Mouse (Mus musculus): ENCODE measurements around the gene Frs3. TPM values are rescaled to one million over a fixed set of nuclear protein-coding genes. Genes with fewer than 3 reads are reported as not detected.

Gene Frs3
- polyA plus RNA-seq, 1 experiment, result 51.3 TPM

DNA sequence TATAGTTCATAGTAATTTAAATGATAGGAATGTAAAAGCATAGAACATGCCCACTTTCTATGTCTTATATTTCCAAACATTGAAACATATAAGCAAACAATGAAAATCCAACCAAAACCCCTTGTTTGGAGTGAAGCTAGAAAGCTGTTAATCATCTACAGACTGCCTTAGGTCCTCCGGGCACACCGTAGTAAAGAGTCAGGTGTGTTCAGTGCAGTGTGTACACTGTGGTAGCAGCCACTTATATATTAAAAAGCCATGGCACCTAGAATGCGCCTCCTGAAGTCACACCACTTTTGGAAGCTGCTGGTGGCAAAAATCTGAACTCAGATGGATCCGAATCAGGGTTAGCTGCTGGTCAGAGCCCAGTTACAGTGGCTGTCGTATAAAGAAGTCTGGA lies 10.6 kb upstream of the Frs3 start:
- DNase-seq, result no peak
- Histone ChIP-seq H3K4me3 (replicated peaks; ENCODE audit: insufficient read depth, low read depth, low read length) (no peak overlapping the region), H3K4me1 (ENCODE audit: control insufficient read depth, insufficient read depth, low read length) (no peaks in the 10 kb centered on the region; the same call in 1 of the 2 replicates), H3K27me3 (ENCODE audit: control insufficient read depth, insufficient read depth, low read length) (no peaks in the 10 kb centered on the region), H3K27ac (ENCODE audit: insufficient read depth, low read length) (no peak overlapping the region)
- TF ChIP-seq CTCF (IDR thresholded peaks at IDR 0.05; ENCODE audit: borderline replicate concordance, insufficient read depth, low read depth, low read length), result no peak
- TF ChIP-seq POLR2A (IDR thresholded peaks at IDR 0.05; ENCODE audit: borderline replicate concordance, insufficient read depth, low read length), result no peak
- WGBS, result 89% methylated on average over 5 of the region's 5 CpGs

GRCm38 (mm10) chr17:47678702-47679101 lies 10.1 kb upstream of the Frs3 start:
- Histone ChIP-seq H3K4me1 (ENCODE audit: control insufficient read depth, insufficient read depth, low read length) (no peaks in the 10 kb centered on the region; the same call in 1 of the 2 replicates), H3K4me3 (replicated peaks; ENCODE audit: insufficient read depth, low read depth, low read length) (no peak overlapping the region), H3K27ac (ENCODE audit: insufficient read depth, low read length) (no peak overlapping the region), H3K27me3 (ENCODE audit: control insufficient read depth, insufficient read depth, low read length) (no peaks in the 10 kb centered on the region)
- no peak for TF ChIP-seq CTCF (IDR thresholded peaks at IDR 0.05; ENCODE audit: borderline replicate concordance, insufficient read depth, low read depth, low read length)
- TF ChIP-seq POLR2A (IDR thresholded peaks at IDR 0.05; ENCODE audit: borderline replicate concordance, insufficient read depth, low read length), result no peak
- WGBS, result 86% methylated on average over 5 of the region's 5 CpGs
- no peak for DNase-seq

- no peak overlapping the region for H3K4me3 ChIP-seq (replicated peaks; ENCODE audit: insufficient read depth, low read depth, low read length)
- no peak for DNase-seq
- no peaks in the 10 kb centered on the region for H3K27me3 ChIP-seq (ENCODE audit: control insufficient read depth, insufficient read depth, low read length)
- TF ChIP-seq CTCF (IDR thresholded peaks at IDR 0.05; ENCODE audit: borderline replicate concordance, insufficient read depth, low read depth, low read length) (no peak), POLR2A (IDR thresholded peaks at IDR 0.05; ENCODE audit: borderline replicate concordance, insufficient read depth, low read length) (no peak)
- WGBS, result 84% methylated on average over 4 of the region's 4 CpGs
- H3K27ac ChIP-seq (ENCODE audit: insufficient read depth, low read length), result no peak overlapping the region
- no peaks in the 10 kb centered on the region for H3K4me1 ChIP-seq (ENCODE audit: control insufficient read depth, insufficient read depth, low read length)
Observed at GRCm38 (mm10) chr17:47682836-47683235, 6.0 kb upstream of the Frs3 start.

DNA sequence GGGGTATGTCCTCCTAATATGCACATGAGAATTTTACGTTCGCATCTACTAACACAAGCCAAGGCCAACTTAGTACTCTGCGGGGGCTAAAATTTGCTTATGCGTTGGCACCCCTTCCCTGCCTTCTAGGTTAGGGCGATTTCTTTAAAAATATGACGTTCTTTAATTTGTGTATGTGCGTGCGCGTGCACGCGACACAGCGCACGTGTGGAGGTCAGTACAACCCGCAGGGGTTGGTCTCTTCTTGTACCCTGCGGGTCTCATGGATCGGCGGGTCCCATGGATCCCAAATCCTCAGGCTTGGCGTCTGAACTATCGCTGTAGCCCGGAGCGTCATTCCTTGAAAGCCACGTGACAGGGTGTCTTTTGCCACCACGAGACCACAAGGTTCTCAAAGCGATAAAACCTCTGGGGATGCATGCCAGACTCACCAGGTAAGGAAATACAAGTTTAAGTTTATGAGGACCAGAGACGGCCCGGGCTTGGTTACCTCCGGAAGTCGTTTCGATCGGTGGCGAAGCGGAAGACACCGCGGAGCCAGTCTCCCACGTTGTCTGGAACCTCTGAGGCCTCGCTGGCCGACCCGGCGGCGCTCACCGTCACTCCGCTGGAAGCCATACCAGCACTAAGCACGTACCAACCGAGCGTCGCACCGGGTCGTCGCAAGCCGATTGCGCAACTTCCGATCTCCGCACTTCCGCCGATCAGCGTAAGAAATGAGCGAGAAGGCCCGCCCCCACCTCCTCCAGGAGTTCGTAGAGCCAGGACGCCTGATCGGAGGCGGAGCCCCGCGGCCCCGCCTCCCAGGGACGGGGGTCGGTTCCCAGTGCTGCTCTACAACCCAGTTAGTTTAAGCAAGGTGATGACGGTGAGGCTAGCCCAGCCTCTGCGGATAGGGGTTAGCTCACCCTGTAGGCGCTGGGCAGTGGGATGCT lies 1.2 kb upstream of the Frs3 start:
- H3K4me1 ChIP-seq (ENCODE audit: control insufficient read depth, insufficient read depth, low read length), result no peaks in the 10 kb centered on the region
- 1% methylated on average over 70 of the region's 70 CpGs for WGBS
- peak overlapping the region; percentile 49 for H3K27ac ChIP-seq (ENCODE audit: insufficient read depth, low read length)
- H3K4me3 ChIP-seq (replicated peaks; ENCODE audit: insufficient read depth, low read depth, low read length), result peak overlapping the region; percentile 66
- no peaks in the 10 kb centered on the region for H3K27me3 ChIP-seq (ENCODE audit: control insufficient read depth, insufficient read depth, low read length)
- TF ChIP-seq POLR2A (IDR thresholded peaks at IDR 0.05; ENCODE audit: borderline replicate concordance, insufficient read depth, low read length) (peak; percentile 85), CTCF (IDR thresholded peaks at IDR 0.05; ENCODE audit: borderline replicate concordance, insufficient read depth, low read depth, low read length) (no peak)
- peak; percentile 95 to 96 for DNase-seq

DNA sequence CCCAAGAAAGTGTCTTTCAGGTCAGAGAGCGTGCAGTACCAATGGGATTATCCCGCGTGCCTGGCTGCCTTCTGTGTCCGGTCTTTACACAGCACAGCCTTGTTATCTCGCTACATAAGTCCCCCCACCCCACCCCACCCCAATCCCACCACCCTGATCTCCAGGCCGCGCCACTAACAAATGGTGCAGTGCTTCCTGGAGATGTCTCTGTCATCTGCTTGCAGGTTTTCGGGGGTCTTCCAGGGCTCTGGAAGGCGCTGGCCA lies 554 bp upstream of the Frs3 start, which contains the start of gene Tomm6:
Gene Tomm6, minus strand, starts transcription at position 43 of the 264 bp plus-strand sequence.
- WGBS, result 0% methylated on average over 9 of the region's 9 CpGs
- H3K27ac ChIP-seq (ENCODE audit: insufficient read depth, low read length), result peak within 1 kb of the TSS; percentile 78
- peak within 1 kb of the TSS; percentile 66 for H3K4me3 ChIP-seq (replicated peaks; ENCODE audit: insufficient read depth, low read depth, low read length)
- TF ChIP-seq CTCF (IDR thresholded peaks at IDR 0.05; ENCODE audit: borderline replicate concordance, insufficient read depth, low read depth, low read length) (no peak), POLR2A (IDR thresholded peaks at IDR 0.05; ENCODE audit: borderline replicate concordance, insufficient read depth, low read length) (no peak)
- H3K27me3 ChIP-seq (ENCODE audit: control insufficient read depth, insufficient read depth, low read length), result no peaks in the 10 kb centered on the region
- no peaks in the 10 kb centered on the region for H3K4me1 ChIP-seq (ENCODE audit: control insufficient read depth, insufficient read depth, low read length)
- no peak for DNase-seq

DNA sequence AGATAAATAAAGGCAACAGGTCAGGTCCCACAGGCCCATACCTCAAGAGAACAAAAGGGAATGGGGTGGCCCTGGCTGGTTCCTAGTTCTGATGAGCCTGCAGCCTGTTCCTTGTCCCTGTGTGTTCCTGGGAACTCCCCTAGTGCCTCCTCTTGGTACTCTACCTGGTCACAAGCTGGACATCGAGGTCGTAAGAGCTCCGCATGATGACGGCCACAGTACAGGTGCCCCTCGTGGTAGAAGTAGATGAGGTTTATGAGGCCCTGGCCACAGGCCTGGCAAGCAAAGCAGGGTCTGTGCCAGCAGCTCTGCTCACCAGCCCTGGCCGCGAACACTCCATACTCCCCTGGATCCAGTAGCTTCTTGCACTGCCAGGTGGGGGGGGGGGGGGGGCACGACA lies 1.1 kb downstream of the Frs3 start:
- 51% methylated on average over 7 of the region's 8 CpGs for whole genome bisulfite sequencing
- DNase-seq, result no peak
- peaks cover 3% of the 10 kb centered on the region; the same call in 1 of the 2 replicates for H3K4me1 ChIP-seq (ENCODE audit: control insufficient read depth, insufficient read depth, low read length)
- no peak overlapping the region for H3K27ac ChIP-seq (ENCODE audit: insufficient read depth, low read length)
- TF ChIP-seq CTCF (IDR thresholded peaks at IDR 0.05; ENCODE audit: borderline replicate concordance, insufficient read depth, low read depth, low read length), result no peak
- no peak for TF ChIP-seq POLR2A (IDR thresholded peaks at IDR 0.05; ENCODE audit: borderline replicate concordance, insufficient read depth, low read length)
- H3K4me3 ChIP-seq (replicated peaks; ENCODE audit: insufficient read depth, low read depth, low read length), result peak overlapping the region; percentile 5
- H3K27me3 ChIP-seq (ENCODE audit: control insufficient read depth, insufficient read depth, low read length), result no peaks in the 10 kb centered on the region

- Histone ChIP-seq H3K27me3 (ENCODE audit: control insufficient read depth, insufficient read depth, low read length) (no peaks in the 10 kb centered on the region), H3K4me3 (replicated peaks; ENCODE audit: insufficient read depth, low read depth, low read length) (no peak overlapping the region), H3K4me1 (ENCODE audit: control insufficient read depth, insufficient read depth, low read length) (peaks cover 3% of the 10 kb centered on the region; the same call in 1 of the 2 replicates), H3K27ac (ENCODE audit: insufficient read depth, low read length) (no peak overlapping the region)
- no peak for DNase-seq
- TF ChIP-seq CTCF (IDR thresholded peaks at IDR 0.05; ENCODE audit: borderline replicate concordance, insufficient read depth, low read depth, low read length), result no peak
- no peak for TF ChIP-seq POLR2A (IDR thresholded peaks at IDR 0.05; ENCODE audit: borderline replicate concordance, insufficient read depth, low read length)
- 92% methylated on average over 3 of the region's 3 CpGs for WGBS
Observed at GRCm38 (mm10) chr17:47691650-47692049, 2.8 kb downstream of the Frs3 start.
